Mouse (Mus musculus) midbrain, postnatal 0 days (tissue): ENCODE results near the gene Tgm7. TPM values are rescaled to one million over a fixed set of nuclear protein-coding genes. Genes with fewer than 3 reads are reported as not detected.
"Not testable (repeated sequence)": the region's sequence is repeated elsewhere in the genome, so short reads cannot be mapped to it uniquely, and the experiment has no call there.

ENCODE experiments used
- ATAC-seq: fragments of 200-750 bp; cut with Nextera tagmentation; 2 replicates; pipeline ENCODE4 v1.8.0; 2017; ENCODE audit warnings: moderate number of reproducible peaks, mild to moderate bottlenecking, moderate TSS enrichment, moderate library complexity; ENCODE audit not compliant: low FRiP score
- DNase-seq: peaks from one replicate; pipeline ENCODE4 v3.0.0-alpha.2; 2015; ENCODE audit warnings: low spot score
- H3K27ac ChIP-seq: fragments of 300-500 bp; sonication (generic); 2 replicates; pipeline ENCODE4 v1.5.1; 2014; ENCODE audit warnings: low read depth, mild to moderate bottlenecking, low read length, mixed read lengths
- H3K27me3 ChIP-seq: fragments of 300-500 bp; sonication (generic); 2 replicates; pipeline ENCODE4 v1.6.1; 2014; ENCODE audit warnings: low read length, control low read depth, mixed read lengths; ENCODE audit not compliant: insufficient read depth
- H3K36me3 ChIP-seq: fragments of 300-500 bp; sonication (generic); 2 replicates; pipeline ENCODE4 v1.6.1; 2014; ENCODE audit warnings: low read length, control low read depth, mixed read lengths; ENCODE audit not compliant: insufficient read depth
- H3K4me1 ChIP-seq: fragments of 300-500 bp; sonication (generic); 2 replicates; pipeline ENCODE4 v1.6.1; 2014; ENCODE audit warnings: mild to moderate bottlenecking, control low read depth, antibody characterized with exemption, low read length, mixed read lengths; ENCODE audit not compliant: insufficient read depth
- H3K4me2 ChIP-seq: fragments of 300-500 bp; sonication (generic); 2 replicates; pipeline ENCODE4 v1.6.1; 2014; ENCODE audit warnings: low read depth, mild to moderate bottlenecking, low read length, mixed read lengths; ENCODE audit not compliant: poor library complexity, severe bottlenecking
- H3K4me3 ChIP-seq: fragments of 300-500 bp; sonication (generic); 2 replicates; pipeline ENCODE4 v1.5.1; 2014; ENCODE audit warnings: low read depth, mild to moderate bottlenecking, low read length, moderate library complexity
- H3K9ac ChIP-seq: fragments of 300-500 bp; sonication (generic); replicated peaks from 2 replicates; pipeline ENCODE4 v1.6.1; 2014; ENCODE audit warnings: mild to moderate bottlenecking, low read length, moderate library complexity, mixed read lengths; ENCODE audit not compliant: poor library complexity, severe bottlenecking
- H3K9me3 ChIP-seq: fragments of 300-500 bp; sonication (generic); 2 replicates; pipeline ENCODE4 v1.6.1; 2016; ENCODE audit warnings: low read length, control low read depth
- CTCF ChIP-seq: IDR thresholded peaks from 2 replicates; pipeline ENCODE4 v1.5.1; 2016; ENCODE audit warnings: antibody characterized with exemption, mild to moderate bottlenecking
- WGBS: fragments of 180-500 bp; shearing (Covaris S2); extraction: QIAGEN DNeasy Blood & Tissue Kit; methylation state at CpG from one replicate; pipeline ENCODE4 v1.1.7; 2014; 5-methylcytosine and 5-hydroxymethylcytosine counted together
- polyA plus RNA-seq: library from polyadenylated mRNA; unstranded; fragments of >200 nt; fragmentation: Nextera tagmentation; extraction: Ambion mirVana; gene quantifications from 2 replicates; pipeline ENCODE4 v1.2.1, GENCODE M21; 2015
- total RNA-seq: library from RNA; depleted of rRNA; stranded (reverse); fragments of >200 nt; gene quantifications from 2 replicates; pipeline ENCODE4 v1.2.3, GENCODE M21; 2014

Tgm7 gene
- total and polyA plus RNA-seq, 2 experiments from 2014 or later, result not detected

GRCm38 (mm10) chr2:121127536-121127935, 17.9 kb upstream of the Tgm7 start:
- WGBS, result 88% methylated on average over 1 of the region's 1 CpGs
- no peak for ATAC-seq
- no peak overlapping the region for H3K4me3 ChIP-seq
- no peak overlapping the region for H3K4me2 ChIP-seq
- H3K27ac ChIP-seq, result no peak overlapping the region
- H3K27me3 ChIP-seq, result no peaks in the 10 kb centered on the region
- H3K9me3 ChIP-seq, result no peaks in the 10 kb centered on the region
- no peak for DNase-seq
- no peak for TF ChIP-seq CTCF
- no peaks in the 10 kb centered on the region for H3K4me1 ChIP-seq
- H3K9ac ChIP-seq, result no peak overlapping the region
- no peaks in the 10 kb centered on the region for H3K36me3 ChIP-seq

GRCm38 (mm10) chr2:121126302-121126701, 16.7 kb upstream of the Tgm7 start:
- not testable (repeated sequence) for H3K9me3 ChIP-seq, H3K36me3 ChIP-seq, H3K9ac ChIP-seq, DNase-seq, H3K4me2 ChIP-seq, H3K27ac ChIP-seq, H3K4me1 ChIP-seq, H3K27me3 ChIP-seq, ATAC-seq, H3K4me3 ChIP-seq
- 90% methylated on average over 5 of the region's 5 CpGs for WGBS

- 89% methylated on average over 3 of the region's 3 CpGs for WGBS
Measured at GRCm38 (mm10) chr2:121119260-121119659, 9.7 kb upstream of the Tgm7 start.

GRCm38 (mm10) chr2:121115418-121115817, 5.8 kb upstream of the Tgm7 start:
- no peaks in the 10 kb centered on the region for H3K9me3 ChIP-seq
- no peaks in the 10 kb centered on the region for H3K36me3 ChIP-seq
- H3K27me3 ChIP-seq, result no peaks in the 10 kb centered on the region
- TF ChIP-seq CTCF, result no peak
- 98% methylated on average over 2 of the region's 2 CpGs for WGBS
- no peak for DNase-seq
- ATAC-seq, result no peak
- no peak overlapping the region for H3K9ac ChIP-seq
- no peak overlapping the region for H3K4me2 ChIP-seq
- H3K4me1 ChIP-seq, result no peaks in the 10 kb centered on the region
- no peak overlapping the region for H3K27ac ChIP-seq
- H3K4me3 ChIP-seq, result no peak overlapping the region

More at GRCm38 (mm10) chr2:121119260-121119659, 9.7 kb upstream of the Tgm7 start:
- no peak for ATAC-seq
- Histone ChIP-seq H3K9ac (no peak overlapping the region), H3K4me2 (no peak overlapping the region), H3K36me3 (no peaks in the 10 kb centered on the region), H3K27me3 (no peaks in the 10 kb centered on the region), H3K27ac (no peak overlapping the region), H3K9me3 (no peaks in the 10 kb centered on the region), H3K4me1 (no peaks in the 10 kb centered on the region), H3K4me3 (no peak overlapping the region)
- TF ChIP-seq CTCF, result no peak
- DNase-seq, result no peak

DNA sequence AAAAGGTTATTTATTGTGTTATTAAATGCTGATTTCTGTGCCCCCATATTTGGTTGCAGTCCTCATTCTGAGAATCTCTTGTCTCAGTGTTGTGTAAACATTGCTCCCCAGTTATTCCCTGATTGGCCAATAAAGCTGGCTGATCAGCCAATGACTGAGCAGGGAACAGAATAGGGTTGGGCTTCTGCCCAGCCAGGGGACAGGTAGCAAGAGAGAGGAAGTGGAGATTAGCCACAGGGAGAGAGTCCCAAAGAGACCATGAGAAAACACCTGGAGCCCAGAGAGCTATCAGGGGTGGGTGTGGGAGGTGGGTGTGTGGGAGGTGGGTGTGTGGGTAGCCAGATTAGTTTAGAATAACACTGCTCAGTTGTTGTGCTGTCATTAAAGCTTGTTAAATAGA, 3.7 kb downstream of the Tgm7 start:
- DNase-seq, result no peak
- no peak overlapping the region for H3K4me3 ChIP-seq
- H3K27ac ChIP-seq, result no peak overlapping the region
- no peaks in the 10 kb centered on the region for H3K27me3 ChIP-seq
- no peak overlapping the region for H3K4me2 ChIP-seq
- no peak for ATAC-seq
- no peaks in the 10 kb centered on the region for H3K9me3 ChIP-seq
- no peaks in the 10 kb centered on the region for H3K36me3 ChIP-seq
- no peaks in the 10 kb centered on the region for H3K4me1 ChIP-seq
- no peak for TF ChIP-seq CTCF
- H3K9ac ChIP-seq, result no peak overlapping the region

- DNase-seq (peak; percentile 82), ATAC-seq (no peak)
- 25% methylated on average over 9 of the region's 9 CpGs for WGBS
- Histone ChIP-seq H3K4me1 (no peaks in the 10 kb centered on the region), H3K4me3 (no peak overlapping the region), H3K9me3 (no peaks in the 10 kb centered on the region), H3K27ac (no peak overlapping the region), H3K9ac (no peak overlapping the region), H3K4me2 (no peak overlapping the region), H3K27me3 (no peaks in the 10 kb centered on the region), H3K36me3 (no peaks in the 10 kb centered on the region)
- peak; percentile 89 for TF ChIP-seq CTCF
Measured at GRCm38 (mm10) chr2:121102051-121102450, 7.5 kb downstream of the Tgm7 start.
